Mouse (Mus musculus) neural tube, embryonic 14.5 days (tissue): ENCODE measurements around the gene Cyfip2. TPM values are rescaled to one million over a fixed set of nuclear protein-coding genes. Genes with fewer than 3 reads are reported as not detected.

Experiments
- ATAC-seq: fragments of 200-750 bp; cut with Nextera tagmentation; 2 replicates; pipeline ENCODE4 v1.8.0; 2017; ENCODE audit warnings: low read depth, mild to moderate bottlenecking, moderate TSS enrichment, moderate library complexity
- H3K27ac ChIP-seq: fragments of 300-500 bp; sonication (generic); 2 replicates; pipeline ENCODE4 v1.5.1; 2014; ENCODE audit warnings: low read depth, mild to moderate bottlenecking, control low read depth, low read length, moderate library complexity, mixed read lengths
- H3K27me3 ChIP-seq: fragments of 300-500 bp; sonication (generic); 2 replicates; pipeline ENCODE4 v1.6.1; 2014; ENCODE audit warnings: low read length; ENCODE audit not compliant: control insufficient read depth, insufficient read depth
- H3K36me3 ChIP-seq: fragments of 300-500 bp; sonication (generic); 2 replicates; pipeline ENCODE4 v1.6.1; 2014; ENCODE audit warnings: low read length, mixed read lengths; ENCODE audit not compliant: control insufficient read depth, insufficient read depth
- H3K4me1 ChIP-seq: fragments of 300-500 bp; sonication (generic); 2 replicates; pipeline ENCODE4 v1.6.1; 2014; ENCODE audit warnings: low read length; ENCODE audit not compliant: control insufficient read depth, insufficient read depth
- H3K4me2 ChIP-seq: fragments of 300-500 bp; sonication (generic); 2 replicates; pipeline ENCODE4 v1.6.1; 2014; ENCODE audit warnings: mild to moderate bottlenecking, low read depth, low read length, control low read depth
- H3K4me3 ChIP-seq: fragments of 300-500 bp; sonication (generic); 2 replicates; pipeline ENCODE4 v1.5.1; 2014; ENCODE audit warnings: low read depth, low read length, control low read depth, mixed read lengths
- H3K9ac ChIP-seq: fragments of 300-500 bp; sonication (generic); replicated peaks from 2 replicates; pipeline ENCODE4 v1.6.1; 2014; ENCODE audit warnings: low read depth, mild to moderate bottlenecking, control low read depth, low read length, mixed read lengths
- H3K9me3 ChIP-seq: fragments of 300-500 bp; sonication (generic); 2 replicates; pipeline ENCODE4 v1.6.1; 2016; ENCODE audit warnings: low read length; ENCODE audit not compliant: control insufficient read depth
- WGBS: fragments of 180-500 bp; shearing (Covaris S2); extraction: QIAGEN DNeasy Blood & Tissue Kit; methylation state at CpG from one replicate; pipeline ENCODE4 v1.1.7; 2014; 5-methylcytosine and 5-hydroxymethylcytosine counted together
- polyA plus RNA-seq: library from polyadenylated mRNA; unstranded; fragments of >200 nt; fragmentation: Nextera tagmentation; extraction: Ambion mirVana; gene quantifications from 2 replicates; pipeline ENCODE4 v1.2.1, GENCODE M21; 2014

The Cyfip2 gene
- polyA plus RNA-seq, 1 experiment from 2014 or later, result 129 TPM

- Histone ChIP-seq H3K4me1 (peaks cover 9% of the 10 kb centered on the region; the same call in 1 of the 2 replicates), H3K9me3 (no peaks in the 10 kb centered on the region), H3K4me2 (no peak overlapping the region), H3K27ac (no peak overlapping the region), H3K36me3 (no peaks in the 10 kb centered on the region), H3K4me3 (no peak overlapping the region), H3K9ac (no peak overlapping the region), H3K27me3 (no peaks in the 10 kb centered on the region)
- no peak for ATAC-seq
- WGBS, result 92% methylated on average over 9 of the region's 9 CpGs
Observed at GRCm38 (mm10) chr11:46302471-46302870, 10.2 kb downstream of the Cyfip2 start.

GRCm38 (mm10) chr11:46301579-46302248, 10.9 kb downstream of the Cyfip2 start:
- ATAC-seq, result no peak
- no peaks in the 10 kb centered on the region for H3K27me3 ChIP-seq
- peaks cover 9% of the 10 kb centered on the region; the same call in 1 of the 2 replicates for H3K4me1 ChIP-seq
- no peaks in the 10 kb centered on the region for H3K36me3 ChIP-seq
- H3K27ac ChIP-seq, result no peak overlapping the region
- H3K4me3 ChIP-seq, result no peak overlapping the region
- no peaks in the 10 kb centered on the region for H3K9me3 ChIP-seq
- no peak overlapping the region for H3K9ac ChIP-seq
- WGBS, result 85% methylated on average over 23 of the region's 23 CpGs
- H3K4me2 ChIP-seq, result no peak overlapping the region

GRCm38 (mm10) chr11:46299901-46300300, 12.8 kb downstream of the Cyfip2 start:
- Histone ChIP-seq H3K27me3 (no peaks in the 10 kb centered on the region), H3K27ac (no peak overlapping the region), H3K4me3 (no peak overlapping the region), H3K9ac (no peak overlapping the region), H3K4me1 (peaks cover 6% of the 10 kb centered on the region; the same call in 1 of the 2 replicates), H3K4me2 (no peak overlapping the region), H3K9me3 (no peaks in the 10 kb centered on the region), H3K36me3 (no peaks in the 10 kb centered on the region)
- no peak for ATAC-seq
- WGBS, result 84% methylated on average over 6 of the region's 6 CpGs

GRCm38 (mm10) chr11:46298889-46299785, 13.5 kb downstream of the Cyfip2 start:
- H3K4me2 ChIP-seq, result no peak overlapping the region
- no peak overlapping the region for H3K9ac ChIP-seq
- H3K4me1 ChIP-seq, result peaks cover 6% of the 10 kb centered on the region; the same call in 1 of the 2 replicates
- no peak for ATAC-seq
- no peak overlapping the region for H3K4me3 ChIP-seq
- no peaks in the 10 kb centered on the region for H3K36me3 ChIP-seq
- no peaks in the 10 kb centered on the region for H3K9me3 ChIP-seq
- H3K27ac ChIP-seq, result no peak overlapping the region
- 73% methylated on average over 13 of the region's 13 CpGs for WGBS
- no peaks in the 10 kb centered on the region for H3K27me3 ChIP-seq

- peaks cover 7% of the 10 kb centered on the region; the same call in 1 of the 2 replicates for H3K36me3 ChIP-seq
- H3K4me2 ChIP-seq, result no peak overlapping the region
- no peak overlapping the region for H3K9ac ChIP-seq
- no peaks in the 10 kb centered on the region for H3K9me3 ChIP-seq
- no peak overlapping the region for H3K4me3 ChIP-seq
- ATAC-seq, result peak; percentile 39; the same call in 1 of the 2 replicates
- H3K4me1 ChIP-seq, result peaks cover 10% of the 10 kb centered on the region; the same call in 1 of the 2 replicates
- H3K27ac ChIP-seq, result no peak overlapping the region
- H3K27me3 ChIP-seq, result no peaks in the 10 kb centered on the region
- WGBS, result 65% methylated on average over 11 of the region's 11 CpGs
Observed at GRCm38 (mm10) chr11:46294390-46294789, 18.3 kb downstream of the Cyfip2 start.

GRCm38 (mm10) chr11:46293491-46293890, 19.2 kb downstream of the Cyfip2 start:
- 0 out of 2 replicates have a peak, but pooled peaks cover 4% of the 10 kb centered on the region for H3K4me1 ChIP-seq
- H3K27ac ChIP-seq, result no peak overlapping the region
- no peak for ATAC-seq
- no peaks in the 10 kb centered on the region for H3K9me3 ChIP-seq
- no peaks in the 10 kb centered on the region for H3K27me3 ChIP-seq
- no peak overlapping the region for H3K4me3 ChIP-seq
- H3K36me3 ChIP-seq, result peaks cover 12% of the 10 kb centered on the region; the same call in 1 of the 2 replicates
- H3K4me2 ChIP-seq, result no peak overlapping the region
- no peak overlapping the region for H3K9ac ChIP-seq
- WGBS, result 89% methylated on average over 5 of the region's 5 CpGs

GRCm38 (mm10) chr11:46290988-46291405, 21.7 kb downstream of the Cyfip2 start:
- no peaks in the 10 kb centered on the region for H3K9me3 ChIP-seq
- no peak overlapping the region for H3K27ac ChIP-seq
- H3K27me3 ChIP-seq, result no peaks in the 10 kb centered on the region
- 26% methylated on average over 10 of the region's 10 CpGs for WGBS
- peak; percentile 68 for ATAC-seq
- H3K36me3 ChIP-seq, result peaks cover 12% of the 10 kb centered on the region; the same call in 1 of the 2 replicates
- no peak overlapping the region for H3K9ac ChIP-seq
- H3K4me2 ChIP-seq, result no peak overlapping the region
- H3K4me1 ChIP-seq, result 0 out of 2 replicates have a peak, but pooled peaks cover 4% of the 10 kb centered on the region
- no peak overlapping the region for H3K4me3 ChIP-seq

GRCm38 (mm10) chr11:46289561-46289960, 23.1 kb downstream of the Cyfip2 start:
- H3K27me3 ChIP-seq, result no peaks in the 10 kb centered on the region
- no peak overlapping the region for H3K4me2 ChIP-seq
- no peak overlapping the region for H3K9ac ChIP-seq
- no peak overlapping the region for H3K4me3 ChIP-seq
- H3K4me1 ChIP-seq, result 0 out of 2 replicates have a peak, but pooled peaks cover 4% of the 10 kb centered on the region
- H3K27ac ChIP-seq, result no peak overlapping the region
- 77% methylated on average over 9 of the region's 9 CpGs for WGBS
- no peak for ATAC-seq
- H3K9me3 ChIP-seq, result no peaks in the 10 kb centered on the region
- peaks cover 18% of the 10 kb centered on the region; the same call in 1 of the 2 replicates for H3K36me3 ChIP-seq
